Mouse (Mus musculus) liver, postnatal 0 days (tissue): ENCODE results near the gene Hmg20a. TPM values are rescaled to one million over a fixed set of nuclear protein-coding genes. Genes with fewer than 3 reads are reported as not detected.

Experiments used
- ATAC-seq: fragments of 200-750 bp; cut with Nextera tagmentation; 2 replicates; pipeline ENCODE4 v1.8.0; 2017; ENCODE audit warnings: mild to moderate bottlenecking, moderate library complexity
- DNase-seq: peaks from one replicate; pipeline ENCODE4 v3.0.0-alpha.2; 2016
- H3K27ac ChIP-seq: fragments of 300-500 bp; sonication (generic); 2 replicates; pipeline ENCODE4 v1.5.1; 2014; ENCODE audit warnings: antibody characterized with exemption, moderate library complexity, mild to moderate bottlenecking, low read depth
- H3K27me3 ChIP-seq: fragments of 300-500 bp; sonication (generic); 2 replicates; pipeline ENCODE4 v1.6.1; 2014; ENCODE audit warnings: low read length, control low read depth, mixed read lengths; ENCODE audit not compliant: insufficient read depth
- H3K36me3 ChIP-seq: fragments of 300-500 bp; sonication (generic); replicated peaks from 2 replicates; pipeline ENCODE4 v1.6.1; 2014; ENCODE audit warnings: mild to moderate bottlenecking, control low read depth, low read length, moderate library complexity, mixed read lengths; ENCODE audit not compliant: insufficient read depth
- H3K4me1 ChIP-seq: fragments of 300-500 bp; sonication (generic); 2 replicates; pipeline ENCODE4 v1.6.1; 2014; ENCODE audit warnings: antibody characterized with exemption, mild to moderate bottlenecking, control low read depth; ENCODE audit not compliant: insufficient read depth
- H3K4me2 ChIP-seq: fragments of 300-500 bp; sonication (generic); 2 replicates; pipeline ENCODE4 v1.6.1; 2014; ENCODE audit warnings: low read depth, mild to moderate bottlenecking, low read length, moderate library complexity, mixed read lengths
- H3K4me3 ChIP-seq: fragments of 300-500 bp; sonication (generic); 2 replicates; pipeline ENCODE4 v1.5.1; 2014; ENCODE audit warnings: low read depth, low read length
- H3K9ac ChIP-seq: fragments of 300-500 bp; sonication (generic); replicated peaks from 2 replicates; pipeline ENCODE4 v1.6.1; 2014; ENCODE audit warnings: mild to moderate bottlenecking, moderate library complexity
- H3K9me3 ChIP-seq: fragments of 300-500 bp; sonication (generic); 2 replicates; pipeline ENCODE4 v1.6.1; 2016; ENCODE audit warnings: mild to moderate bottlenecking, control low read depth, low read length, mixed read lengths
- CTCF ChIP-seq: sonication (generic); IDR thresholded peaks from 2 replicates; pipeline ENCODE4 v1.5.1; 2016; ENCODE audit warnings: antibody characterized with exemption, low read depth
- EP300 ChIP-seq: IDR thresholded peaks from 2 replicates; pipeline ENCODE4 v1.6.1; 2016; ENCODE audit warnings: antibody characterized with exemption, low read depth, mild to moderate bottlenecking
- WGBS: fragments of 180-500 bp; shearing (Covaris S2); extraction: QIAGEN DNeasy Blood & Tissue Kit; methylation state at CpG from one replicate; pipeline ENCODE4 v1.1.7; 2014; ENCODE audit not compliant: insufficient replicate concordance; 5-methylcytosine and 5-hydroxymethylcytosine counted together
- polyA plus RNA-seq: library from polyadenylated mRNA; unstranded; fragments of >200 nt; fragmentation: Nextera tagmentation; extraction: Ambion mirVana; gene quantifications from 2 replicates; pipeline ENCODE4 v1.2.1, GENCODE M21; 2015

Hmg20a gene
- polyA plus RNA-seq, 1 experiment from 2014 or later: 8.3 TPM

DNA sequence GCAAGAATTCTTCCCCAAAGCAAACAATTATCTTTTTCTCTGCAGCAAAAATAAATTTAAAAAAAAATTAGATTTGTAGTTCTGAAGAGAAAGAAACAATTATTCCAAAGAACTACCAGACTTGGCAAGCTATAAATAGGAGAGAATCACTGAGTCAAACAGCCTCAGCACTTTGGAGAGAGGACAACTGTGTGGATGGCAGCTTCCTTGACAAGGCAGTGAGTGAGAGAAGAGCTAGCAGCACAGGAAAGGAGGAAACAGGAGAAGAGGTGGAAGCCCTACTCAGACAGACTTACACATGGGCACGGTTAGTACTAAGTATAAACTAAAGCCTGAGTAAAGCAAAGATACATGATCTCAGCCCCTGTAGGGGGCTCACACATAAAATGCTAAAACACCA, 22.1 kb upstream of the Hmg20a start:
- Histone ChIP-seq H3K4me1 (no peaks in the 10 kb centered on the region), H3K9me3 (no peaks in the 10 kb centered on the region), H3K4me2 (no peak overlapping the region), H3K4me3 (no peak overlapping the region), H3K27me3 (no peaks in the 10 kb centered on the region), H3K27ac (no peak overlapping the region), H3K36me3 (no peaks in the 10 kb centered on the region), H3K9ac (no peak overlapping the region)
- no peak for TF ChIP-seq CTCF
- TF ChIP-seq EP300: no peak
- 48% methylated on average over 1 of the region's 1 CpGs for WGBS
- no peak for DNase-seq
- no peak for ATAC-seq

GRCm38 (mm10) chr9:56404619-56405018, 13.8 kb upstream of the Hmg20a start:
- DNase-seq (no peak), ATAC-seq (no peak)
- TF ChIP-seq EP300: no peak
- no peak for TF ChIP-seq CTCF
- Histone ChIP-seq H3K4me3 (no peak overlapping the region), H3K4me2 (no peak overlapping the region), H3K9ac (no peak overlapping the region), H3K27me3 (no peaks in the 10 kb centered on the region), H3K27ac (no peak overlapping the region), H3K9me3 (no peaks in the 10 kb centered on the region), H3K36me3 (no peaks in the 10 kb centered on the region), H3K4me1 (no peaks in the 10 kb centered on the region)
- 46% methylated on average over 4 of the region's 4 CpGs for WGBS

GRCm38 (mm10) chr9:56409928-56410327, 8.5 kb upstream of the Hmg20a start:
- Histone ChIP-seq H3K9ac (no peak overlapping the region), H3K4me1 (peaks cover 6% of the 10 kb centered on the region; the same call in 1 of the 2 replicates), H3K4me2 (no peak overlapping the region), H3K27me3 (no peaks in the 10 kb centered on the region), H3K4me3 (no peak overlapping the region), H3K36me3 (no peaks in the 10 kb centered on the region), H3K27ac (no peak overlapping the region), H3K9me3 (no peaks in the 10 kb centered on the region)
- no peak for ATAC-seq
- 64% methylated on average over 2 of the region's 2 CpGs for WGBS
- DNase-seq: no peak
- TF ChIP-seq CTCF: no peak
- TF ChIP-seq EP300: no peak

DNA sequence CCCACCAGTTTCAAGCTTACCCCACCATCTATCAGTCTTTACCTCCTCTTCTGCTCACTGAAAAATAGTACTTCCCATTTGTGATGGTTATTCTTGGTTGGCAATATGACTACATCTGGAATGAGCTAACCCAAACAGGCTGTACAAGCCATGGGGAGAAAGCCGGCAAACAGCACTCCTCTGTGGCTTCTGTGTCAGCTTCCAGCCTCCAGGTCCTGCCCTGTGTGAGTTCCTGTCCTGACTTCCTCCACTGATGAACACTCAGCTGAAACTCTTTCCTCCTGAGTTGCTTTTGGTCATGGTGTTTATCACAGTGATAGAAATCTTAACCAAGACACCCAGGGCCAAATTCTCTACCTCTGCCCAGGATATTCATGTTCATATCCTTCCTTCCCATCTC, 5.7 kb upstream of the Hmg20a start:
- H3K9me3 ChIP-seq: no peaks in the 10 kb centered on the region

DNA sequence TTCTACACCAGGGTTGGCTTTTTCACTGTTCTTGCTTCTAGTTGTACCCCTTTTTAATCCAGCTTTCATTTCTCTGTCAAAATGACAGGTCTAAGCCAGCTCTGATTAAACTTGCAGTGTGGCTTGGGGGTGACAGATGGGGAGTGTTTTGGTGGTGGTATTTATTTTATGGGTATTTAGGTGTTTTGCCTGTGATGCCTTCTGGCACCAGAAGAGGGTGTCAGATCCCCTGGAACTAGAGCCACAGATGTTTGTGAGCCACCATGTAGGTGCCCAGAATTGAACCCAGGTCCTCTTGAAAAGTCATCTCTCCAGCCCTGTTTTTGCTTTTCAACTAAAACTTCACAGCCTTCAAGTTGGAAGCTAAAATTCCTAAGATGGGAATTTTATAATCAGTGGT, 4.1 kb upstream of the Hmg20a start:
- Histone ChIP-seq H3K4me2 (no peak overlapping the region), H3K9ac (no peak overlapping the region), H3K4me1 (peaks cover 11% of the 10 kb centered on the region; the same call in 1 of the 2 replicates), H3K4me3 (no peak overlapping the region), H3K36me3 (no peaks in the 10 kb centered on the region), H3K27me3 (no peaks in the 10 kb centered on the region), H3K9me3 (no peaks in the 10 kb centered on the region), H3K27ac (no peak overlapping the region)
- ATAC-seq (no peak), DNase-seq (no peak)
- TF ChIP-seq CTCF: peak; percentile 34
- no peak for TF ChIP-seq EP300

More for the DNA sequence above, 5.7 kb upstream of the Hmg20a start:
- DNase-seq (no peak), ATAC-seq (no peak)
- H3K36me3 ChIP-seq: no peaks in the 10 kb centered on the region
- H3K27me3 ChIP-seq: no peaks in the 10 kb centered on the region
- peaks cover 11% of the 10 kb centered on the region; the same call in 1 of the 2 replicates for H3K4me1 ChIP-seq
- H3K9ac ChIP-seq: no peak overlapping the region
- TF ChIP-seq CTCF (no peak), EP300 (no peak)
- H3K4me2 ChIP-seq: no peak overlapping the region
- H3K4me3 ChIP-seq: no peak overlapping the region
- WGBS: 21% methylated on average over 1 of the region's 1 CpGs
- no peak overlapping the region for H3K27ac ChIP-seq

GRCm38 (mm10) chr9:56415393-56415792, 3.0 kb upstream of the Hmg20a start:
- Histone ChIP-seq H3K36me3 (no peaks in the 10 kb centered on the region), H3K27me3 (no peaks in the 10 kb centered on the region), H3K9me3 (no peaks in the 10 kb centered on the region), H3K4me2 (no peak overlapping the region), H3K27ac (no peak overlapping the region), H3K9ac (no peak overlapping the region), H3K4me1 (peaks cover 11% of the 10 kb centered on the region; the same call in 1 of the 2 replicates), H3K4me3 (no peak overlapping the region)
- 83% methylated on average over 1 of the region's 1 CpGs for WGBS
- no peak for TF ChIP-seq EP300
- no peak for TF ChIP-seq CTCF
- no peak for ATAC-seq
- no peak for DNase-seq
